14 mouse cellular contexts compared by ENCODE assay signal in genomic region chr10:68247490-68248280, GRCm38 (mm10). TPM values are rescaled to one million over a fixed set of nuclear protein-coding genes. Genes with fewer than 3 reads are reported as not detected.
DNase-seq lines count a peak whose midpoint lies in the region; ATAC-seq and TF ChIP-seq lines count a peak whose summit lies in the region.
"Had no signal": no experiment of that assay in that cellular context is flagged by ENCODE, and none has a peak within 500 bp of the region (broad histone marks: within the 10 kb centered on the region; RNA-seq: fewer than 3 reads in every experiment).

No protein-coding gene starts in this region.

- no peak for ATAC-seq in kidney, embryonic 16.5 days (ENCODE audit: low FRiP score, low TSS enrichment)
- ATAC-seq: forebrain, embryonic 16.5 days had no signal

- DNase-seq in kidney, postnatal 10 days: no peak
- peak; percentile 60 for DNase-seq in CD4-positive, CD25-positive, alpha-beta regulatory T cell, adult 2 months (ENCODE audit: low read depth, low spot score)
- no peak for DNase-seq in frontal cortex, postnatal 25 days (ENCODE audit: low spot score in 2 of 2)
- DNase-seq in thymus, postnatal 14 days: no peak
- no peak for DNase-seq in thymus, adult 2 months
- DNase-seq: cerebellum, adult 9-11 months; heart, adult 2 months; heart, postnatal 4 days had no signal

- TF ChIP-seq CTCF in embryonic fibroblast, embryonic 13.5 days (IDR thresholded peaks at IDR 0.05; ENCODE audit: borderline replicate concordance, insufficient read depth, low read length): no peak
- TF ChIP-seq CTCF in thymus, adult 2 months (IDR thresholded peaks at IDR 0.05; ENCODE audit: borderline replicate concordance, control insufficient read depth, extremely low read depth, insufficient read depth, low read length, poor library complexity): no peak

- H3K4me3 ChIP-seq in kidney, embryonic 16.5 days (ENCODE audit: low read length): no peak overlapping the region
- H3K4me3 ChIP-seq in embryonic fibroblast, embryonic 13.5 days (ENCODE audit: insufficient read depth, low read length): no peak overlapping the region
- H3K4me3 ChIP-seq in macrophage (ENCODE audit: inconsistent target): no peak overlapping the region
- no peak overlapping the region for H3K4me3 ChIP-seq in thymus, adult 2 months (ENCODE audit: control insufficient read depth, insufficient read depth, low read length)
- H3K4me3 ChIP-seq: embryonic facial prominence, embryonic 12.5 days; heart, adult 2 months; limb, embryonic 12.5 days had no signal

- H3K27ac ChIP-seq in kidney, embryonic 16.5 days (ENCODE audit: low read length): peak overlapping the region; percentile 82
- peak overlapping the region; percentile 99 for H3K27ac ChIP-seq in embryonic fibroblast, embryonic 13.5 days (ENCODE audit: insufficient read depth, low read length)
- peak overlapping the region; percentile 88 for H3K27ac ChIP-seq in macrophage
- no peak overlapping the region for H3K27ac ChIP-seq in thymus, adult 2 months (ENCODE audit: control insufficient read depth, insufficient read depth, low read length)
- H3K27ac ChIP-seq: embryonic facial prominence, embryonic 12.5 days had no signal

- no peak overlapping the region for H3K9ac ChIP-seq in kidney, embryonic 16.5 days (replicated peaks; ENCODE audit: low read length)
- H3K9ac ChIP-seq: embryonic facial prominence, embryonic 12.5 days; limb, embryonic 12.5 days had no signal

- H3K4me1 ChIP-seq in kidney, embryonic 16.5 days (ENCODE audit: insufficient read depth, low read length): peaks cover 30% of the 10 kb centered on the region
- H3K4me1 ChIP-seq in embryonic fibroblast, embryonic 13.5 days (ENCODE audit: control insufficient read depth, insufficient read depth, low read length): peaks cover 20% of the 10 kb centered on the region
- peaks cover 3% of the 10 kb centered on the region for H3K4me1 ChIP-seq in thymus, adult 2 months (replicated peaks; ENCODE audit: control insufficient read depth, insufficient read depth, low read length)

- H3K4me2 ChIP-seq in kidney, embryonic 16.5 days (replicated peaks; ENCODE audit: low read depth, low read length): no peak overlapping the region
- H3K4me2 ChIP-seq: embryonic facial prominence, embryonic 12.5 days; limb, embryonic 12.5 days had no signal

- H3K9me3 ChIP-seq in kidney, embryonic 16.5 days (ENCODE audit: low read length): no peaks in the 10 kb centered on the region
- H3K9me3 ChIP-seq: embryonic facial prominence, embryonic 12.5 days; limb, embryonic 12.5 days had no signal

- peaks cover 52% of the 10 kb centered on the region for H3K79me2 ChIP-seq in macrophage (ENCODE audit: inconsistent target)

- H3K27me3 ChIP-seq in kidney, embryonic 16.5 days (ENCODE audit: insufficient read depth, low read length): no peaks in the 10 kb centered on the region
- no peaks in the 10 kb centered on the region for H3K27me3 ChIP-seq in thymus, adult 2 months (ENCODE audit: control insufficient read depth, insufficient read depth, low read length)
- H3K27me3 ChIP-seq: embryonic facial prominence, embryonic 12.5 days; limb, embryonic 12.5 days had no signal

- TF ChIP-seq POLR2A in embryonic fibroblast, embryonic 13.5 days (IDR thresholded peaks at IDR 0.05; ENCODE audit: low read depth, low read length): no peak; the same call in 1 of the 2 replicates
- no peak for TF ChIP-seq POLR2A in thymus, adult 2 months (IDR thresholded peaks at IDR 0.05; ENCODE audit: control insufficient read depth, extremely low read depth, insufficient read depth, low read length, poor library complexity)

- WGBS in kidney, embryonic 16.5 days: 70% methylated on average over 4 of the region's 4 CpGs
- 80% methylated on average over 4 of the region's 4 CpGs for WGBS in macrophage (ENCODE audit: missing documents)
- WGBS in thymus, adult 2 months: 66% methylated on average over 4 of the region's 4 CpGs

- peaks cover 12% of the 10 kb centered on the region for H3K36me3 ChIP-seq in kidney, embryonic 16.5 days (ENCODE audit: insufficient read depth, low read length)
- H3K36me3 ChIP-seq in macrophage (ENCODE audit: inconsistent target): peaks cover 5% of the 10 kb centered on the region; the same call in 1 of the 2 replicates
- H3K36me3 ChIP-seq in thymus, adult 2 months (ENCODE audit: control insufficient read depth, insufficient read depth, low read length): no peaks in the 10 kb centered on the region

RNA-seq across cellular contexts. Expression of gene Arid5b, which starts 30.9 kb away (rescaled TPM):
- 34.0 and 41.4 TPM in 2 replicates for polyA plus RNA-seq in kidney, embryonic 16.5 days (2015; fragmentation: Nextera tagmentation; extraction: Ambion mirVana)
- 80.2 and 101 TPM in 2 replicates for polyA plus RNA-seq in embryonic fibroblast, embryonic 13.5 days (2011; ENCODE audit: insufficient read length, low read depth, missing spikeins)
- 100 to 1,000 TPM in 24 of 26 experiments, 10 to 100 TPM in 2; 96.4 to 294 (median 157) TPM for total RNA-seq in macrophage (2018; cell fraction: chromatin; rRNA removed)
- 10 to 100 TPM; 28.3 to 41.0 (median 31.6) TPM for total RNA-seq in macrophage (2018; cell fraction: cytosol; rRNA removed)
- 100 to 1,000 TPM in 24 of 26 experiments, 10 to 100 TPM in 2; 78.1 to 319 (median 144) TPM for total RNA-seq in macrophage (2018; cell fraction: nucleus; rRNA removed)
- 7.3 to 20.3 TPM (median 17.2 TPM) in 3 replicates for polyA plus RNA-seq in macrophage (2018)
- 4.0 and 4.6 TPM in 2 replicates for polyA plus RNA-seq in thymus, adult 2 months (2012; rRNA removed)
